Mouse (Mus musculus): Measurements from ENCODE around the gene Rnf224.
A peak's percentile ranks its signal among the peaks of the same experiment; 100 is the strongest.

GRCm38 (mm10) chr2:25194486-25195171 lies 42.0 kb downstream of the Rnf224 start:
- TF ChIP-seq CTCF (IDR thresholded peaks at IDR 0.05; ENCODE audit: low read depth, low read length) (no peak), POLR2A (IDR thresholded peaks at IDR 0.05; ENCODE audit: borderline replicate concordance, low read depth, low read length) (0 out of 2 replicates have a peak, but pooled peaks have one; percentile 40)

All from bone marrow macrophage, adult 2 months (primary cell).